Mouse (Mus musculus): Measurements from ENCODE around the gene Serpine1. TPM values are rescaled to one million over a fixed set of nuclear protein-coding genes. Genes with fewer than 3 reads are reported as not detected.

Serpine1 gene
- polyA plus RNA-seq, 1 experiment from 2014 or later = 0.48 TPM

GRCm38 (mm10) chr5:137091560-137091959, 19.5 kb upstream of the Serpine1 start:
- no peak for ATAC-seq (replicated peaks; ENCODE audit: low FRiP score)
- Histone ChIP-seq H3K27ac (no peak overlapping the region), H3K27me3 (no peaks in the 10 kb centered on the region), H3K9ac (no peak overlapping the region), H3K4me2 (no peak overlapping the region), H3K9me3 (replicated peaks) (no peaks in the 10 kb centered on the region), H3K4me3 (replicated peaks) (no peak overlapping the region), H3K4me1 (peaks cover 8% of the 10 kb centered on the region), H3K36me3 (no peaks in the 10 kb centered on the region)
- WGBS = 60% methylated on average over 6 of the region's 6 CpGs

- no peak overlapping the region for H3K4me3 ChIP-seq (replicated peaks)
- no peaks in the 10 kb centered on the region for H3K36me3 ChIP-seq
- 78% methylated on average over 10 of the region's 10 CpGs for WGBS
- H3K27ac ChIP-seq = no peak overlapping the region
- H3K4me1 ChIP-seq = peaks cover 8% of the 10 kb centered on the region
- H3K9me3 ChIP-seq (replicated peaks) = no peaks in the 10 kb centered on the region
- no peaks in the 10 kb centered on the region for H3K27me3 ChIP-seq
- H3K4me2 ChIP-seq = no peak overlapping the region
- no peak overlapping the region for H3K9ac ChIP-seq
- no peak for ATAC-seq (replicated peaks; ENCODE audit: low FRiP score)
Observed at GRCm38 (mm10) chr5:137090870-137091269, 18.8 kb upstream of the Serpine1 start.

- no peak overlapping the region for H3K9ac ChIP-seq
- no peak overlapping the region for H3K4me3 ChIP-seq (replicated peaks)
- WGBS = 84% methylated on average over 8 of the region's 8 CpGs
- 0 out of 2 replicates have a peak, but pooled peaks cover 3% of the 10 kb centered on the region for H3K4me1 ChIP-seq
- 0 out of 2 replicates have a peak overlapping the region, but pooled peaks have one; percentile 24 for H3K27ac ChIP-seq
- ATAC-seq (replicated peaks; ENCODE audit: low FRiP score) = no peak
- no peaks in the 10 kb centered on the region for H3K27me3 ChIP-seq
- H3K36me3 ChIP-seq = no peaks in the 10 kb centered on the region
- H3K4me2 ChIP-seq = no peak overlapping the region
- no peaks in the 10 kb centered on the region for H3K9me3 ChIP-seq (replicated peaks)
Observed at GRCm38 (mm10) chr5:137087410-137087809, 15.3 kb upstream of the Serpine1 start.

- Histone ChIP-seq H3K4me2 (no peak overlapping the region), H3K9me3 (replicated peaks) (no peaks in the 10 kb centered on the region), H3K36me3 (no peaks in the 10 kb centered on the region), H3K27me3 (no peaks in the 10 kb centered on the region), H3K4me1 (peaks cover 3% of the 10 kb centered on the region; the same call in 1 of the 2 replicates), H3K27ac (no peak overlapping the region), H3K9ac (no peak overlapping the region), H3K4me3 (replicated peaks) (no peak overlapping the region)
- WGBS = 85% methylated on average over 3 of the region's 3 CpGs
- no peak for ATAC-seq (replicated peaks; ENCODE audit: low FRiP score)
Observed at GRCm38 (mm10) chr5:137085731-137086130, 13.7 kb upstream of the Serpine1 start.

- H3K4me2 ChIP-seq = no peak overlapping the region
- 78% methylated on average over 6 of the region's 6 CpGs for WGBS
- H3K4me3 ChIP-seq (replicated peaks) = no peak overlapping the region
- H3K27me3 ChIP-seq = no peaks in the 10 kb centered on the region
- ATAC-seq (replicated peaks; ENCODE audit: low FRiP score) = no peak
- H3K9ac ChIP-seq = no peak overlapping the region
- H3K9me3 ChIP-seq (replicated peaks) = no peaks in the 10 kb centered on the region
- H3K36me3 ChIP-seq = no peaks in the 10 kb centered on the region
- H3K27ac ChIP-seq = no peak overlapping the region
- peaks cover 5% of the 10 kb centered on the region; the same call in 1 of the 2 replicates for H3K4me1 ChIP-seq
Observed at GRCm38 (mm10) chr5:137085021-137085420, 13.0 kb upstream of the Serpine1 start.

- peaks cover 19% of the 10 kb centered on the region for H3K4me1 ChIP-seq
- no peaks in the 10 kb centered on the region for H3K27me3 ChIP-seq
- H3K9ac ChIP-seq = no peak overlapping the region
- 83% methylated on average over 4 of the region's 4 CpGs for WGBS
- no peak overlapping the region for H3K4me2 ChIP-seq
- H3K9me3 ChIP-seq (replicated peaks) = no peaks in the 10 kb centered on the region
- no peak overlapping the region for H3K27ac ChIP-seq
- no peak overlapping the region for H3K4me3 ChIP-seq (replicated peaks)
- no peak for ATAC-seq (replicated peaks; ENCODE audit: low FRiP score)
- H3K36me3 ChIP-seq = no peaks in the 10 kb centered on the region
Observed at GRCm38 (mm10) chr5:137083051-137083450, 11.0 kb upstream of the Serpine1 start.

GRCm38 (mm10) chr5:137079849-137080248, 7.8 kb upstream of the Serpine1 start:
- Histone ChIP-seq H3K27ac (peak overlapping the region; percentile 74), H3K4me1 (peaks cover 40% of the 10 kb centered on the region)
- 0 out of 2 replicates have a peak, but pooled peaks have one; percentile 31 for ATAC-seq (replicated peaks; ENCODE audit: low FRiP score)

GRCm38 (mm10) chr5:137078616-137079015, 6.5 kb upstream of the Serpine1 start:
- H3K9me3 ChIP-seq (replicated peaks) = no peaks in the 10 kb centered on the region
- H3K4me1 ChIP-seq = peaks cover 43% of the 10 kb centered on the region
- WGBS = 46% methylated on average over 6 of the region's 6 CpGs
- peak overlapping the region; percentile 14; the same call in 1 of the 2 replicates for H3K27ac ChIP-seq
- H3K36me3 ChIP-seq = no peaks in the 10 kb centered on the region
- H3K4me3 ChIP-seq (replicated peaks) = no peak overlapping the region
- no peak overlapping the region for H3K4me2 ChIP-seq
- ATAC-seq (replicated peaks; ENCODE audit: low FRiP score) = no peak
- H3K9ac ChIP-seq = no peak overlapping the region
- H3K27me3 ChIP-seq = no peaks in the 10 kb centered on the region

More at GRCm38 (mm10) chr5:137079849-137080248, 7.8 kb upstream of the Serpine1 start:
- Histone ChIP-seq H3K9me3 (replicated peaks) (no peaks in the 10 kb centered on the region), H3K9ac (no peak overlapping the region), H3K4me3 (replicated peaks) (no peak overlapping the region), H3K36me3 (no peaks in the 10 kb centered on the region), H3K4me2 (no peak overlapping the region), H3K27me3 (no peaks in the 10 kb centered on the region)
- 31% methylated on average over 5 of the region's 5 CpGs for WGBS

- Histone ChIP-seq H3K9ac (no peak overlapping the region), H3K9me3 (replicated peaks) (no peaks in the 10 kb centered on the region), H3K27me3 (no peaks in the 10 kb centered on the region), H3K4me3 (replicated peaks) (no peak overlapping the region), H3K4me1 (peaks cover 43% of the 10 kb centered on the region), H3K36me3 (no peaks in the 10 kb centered on the region), H3K27ac (no peak overlapping the region), H3K4me2 (no peak overlapping the region)
- 71% methylated on average over 14 of the region's 14 CpGs for WGBS
- no peak for ATAC-seq (replicated peaks; ENCODE audit: low FRiP score)
Observed at GRCm38 (mm10) chr5:137078041-137078440, 6.0 kb upstream of the Serpine1 start.

GRCm38 (mm10) chr5:137077187-137077586, 5.1 kb upstream of the Serpine1 start:
- 83% methylated on average over 7 of the region's 7 CpGs for WGBS
- no peaks in the 10 kb centered on the region for H3K27me3 ChIP-seq
- no peak for ATAC-seq (replicated peaks; ENCODE audit: low FRiP score)
- H3K4me3 ChIP-seq (replicated peaks) = no peak overlapping the region
- no peaks in the 10 kb centered on the region for H3K36me3 ChIP-seq
- no peak overlapping the region for H3K9ac ChIP-seq
- H3K27ac ChIP-seq = no peak overlapping the region
- no peaks in the 10 kb centered on the region for H3K9me3 ChIP-seq (replicated peaks)
- H3K4me2 ChIP-seq = no peak overlapping the region
- peaks cover 49% of the 10 kb centered on the region for H3K4me1 ChIP-seq

GRCm38 (mm10) chr5:137076191-137076930, 4.3 kb upstream of the Serpine1 start:
- H3K9ac ChIP-seq = no peak overlapping the region
- H3K4me3 ChIP-seq (replicated peaks) = no peak overlapping the region
- whole genome bisulfite sequencing = 40% methylated on average over 12 of the region's 12 CpGs
- H3K4me1 ChIP-seq = peaks cover 57% of the 10 kb centered on the region
- peak overlapping the region; percentile 58 for H3K27ac ChIP-seq
- no peaks in the 10 kb centered on the region for H3K36me3 ChIP-seq
- ATAC-seq (replicated peaks; ENCODE audit: low FRiP score) = no peak
- H3K27me3 ChIP-seq = no peaks in the 10 kb centered on the region
- no peaks in the 10 kb centered on the region for H3K9me3 ChIP-seq (replicated peaks)
- no peak overlapping the region for H3K4me2 ChIP-seq

- WGBS = 65% methylated on average over 6 of the region's 6 CpGs
- Histone ChIP-seq H3K9me3 (replicated peaks) (no peaks in the 10 kb centered on the region), H3K4me2 (no peak overlapping the region), H3K4me1 (peaks cover 54% of the 10 kb centered on the region), H3K4me3 (replicated peaks) (no peak overlapping the region), H3K9ac (no peak overlapping the region), H3K36me3 (no peaks in the 10 kb centered on the region), H3K27ac (peak overlapping the region; percentile 38; the same call in 1 of the 2 replicates), H3K27me3 (no peaks in the 10 kb centered on the region)
- no peak for ATAC-seq (replicated peaks; ENCODE audit: low FRiP score)
Observed at GRCm38 (mm10) chr5:137075726-137076125, 3.7 kb upstream of the Serpine1 start.

All from kidney, embryonic 15.5 days (tissue).